Mouse (Mus musculus) embryonic stem cell, embryonic (primary cell): ENCODE measurements around the gene Syt14.

Source experiments
- CTCF ChIA-PET, 4 experiments: fragments of 300-600 bp in 2 of 4; fragments of 350-600 bp in 2 of 4; sonication (Branson Sonifier 250); formaldehyde crosslinking; loops; one replicate each; lab custom pipeline; 2022; ENCODE audit warnings: inconsistent platforms in 2 of 4; lab: Charles Lee
- POLR2A ChIA-PET, 4 experiments: fragments of 300-600 bp in 2 of 4; fragments of 350-600 bp in 2 of 4; sonication (Branson Sonifier 250); formaldehyde crosslinking; loops; one replicate each; lab custom pipeline; 2022; ENCODE audit warnings: antibody characterized with exemption in 4 of 4, inconsistent platforms in 1 of 4; lab: Charles Lee

The Syt14 gene

GRCm38 (mm10) chr1:193035371-193036238 is at the start of gene Syt14:
TSS of gene Syt14 (minus strand) at chr1:193035775.
- ChIA-PET CTCF (interaction anchor here in 2 of 4 experiments (0.5 to 1.2 kb wide), 3 partner anchors 94 to 846 kb away, joined by 3 read pairs; partner anchors contain the start of gene Diexf (in 1 of the 2)), POLR2A (interaction anchor here (0.5 to 1.8 kb wide), 19 partner anchors 10 to 1854 kb away, joined by 3 to 11 read pairs (median 4); partner anchors contain the start of genes Diexf (in 1 of the 4) and Lamb3 (in 1 of the 4))

DNA sequence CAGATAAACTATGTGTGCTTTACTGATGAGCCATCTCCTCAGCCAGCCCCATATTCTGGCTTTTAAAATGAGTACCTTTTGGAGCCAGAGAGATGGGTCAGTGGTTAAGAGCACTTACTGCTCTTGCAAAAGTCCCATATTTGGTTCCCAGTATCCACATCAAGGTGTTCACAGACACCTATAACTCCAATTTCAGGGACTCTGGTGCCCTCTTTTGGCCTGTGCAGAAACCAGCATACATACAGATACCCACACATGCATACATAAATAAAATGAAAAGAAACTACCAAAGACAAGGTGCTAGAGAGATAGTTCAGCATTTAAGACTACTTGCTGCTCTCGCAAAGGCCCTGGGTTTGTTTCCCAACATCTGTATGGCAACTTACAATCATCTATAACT is 48.4 kb upstream of the Syt14 start:
- ChIA-PET CTCF (no interaction called here), POLR2A (interaction anchor here in 1 of 4 experiments (1.3 kb wide), 1 partner anchor 29 kb away, joined by 3 read pairs; no protein-coding TSS in a partner anchor)

DNA sequence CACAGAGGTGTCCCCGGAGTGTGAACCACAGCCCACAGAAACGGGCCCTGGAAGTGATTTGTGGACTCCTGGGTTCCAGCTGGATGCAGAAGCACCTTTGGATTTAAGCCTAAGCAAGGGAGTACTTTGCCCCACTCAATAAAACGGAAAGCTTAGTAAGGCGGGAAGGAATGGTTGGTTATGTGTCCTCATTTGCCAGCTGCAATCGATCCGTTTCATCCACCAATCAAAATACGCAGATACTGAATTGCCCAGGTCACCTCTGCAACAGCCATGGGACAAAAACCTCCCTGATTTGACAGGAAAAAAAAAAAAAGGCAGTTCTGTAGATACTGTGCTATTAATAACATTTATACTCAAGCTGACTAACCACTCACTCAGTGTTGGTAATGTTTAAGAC is 47.5 kb upstream of the Syt14 start:
- POLR2A ChIA-PET: no interaction called here
- CTCF ChIA-PET: no interaction called here

DNA sequence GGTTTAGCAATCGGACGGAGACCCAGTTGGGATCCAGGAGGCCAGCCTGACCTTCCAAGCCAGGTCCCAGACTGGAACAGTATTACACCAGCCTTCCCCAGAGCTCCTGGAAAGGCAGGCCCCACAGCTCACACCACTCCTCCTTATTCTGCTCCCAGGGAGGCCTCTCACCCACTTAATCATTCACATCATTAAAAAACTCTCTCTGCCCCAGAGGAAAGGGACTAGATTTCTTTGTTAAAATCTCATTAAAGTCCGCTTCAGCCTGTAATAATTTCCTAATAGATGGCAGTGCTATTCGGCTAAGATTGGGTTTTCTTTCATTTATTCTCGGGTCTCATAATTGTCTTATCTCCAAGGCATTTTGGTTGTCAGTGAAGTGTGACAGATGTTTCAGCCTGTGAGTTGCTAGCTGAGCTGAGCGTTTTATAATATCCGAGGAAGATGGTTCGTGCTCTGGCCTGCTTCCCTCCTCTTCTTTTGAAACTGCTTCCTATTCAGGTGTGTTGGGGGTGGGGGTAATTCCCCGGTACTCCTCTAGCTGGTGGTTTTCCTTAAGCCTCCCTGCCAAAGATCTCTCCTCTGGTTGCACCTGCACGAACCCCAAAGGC is 46.8 kb upstream of the Syt14 start:
- POLR2A ChIA-PET: no interaction called here
- CTCF ChIA-PET: no interaction called here

- POLR2A ChIA-PET: no interaction called here
- CTCF ChIA-PET: no interaction called here
Measured at GRCm38 (mm10) chr1:193062618-193063017, 27.0 kb upstream of the Syt14 start.

- ChIA-PET CTCF (no interaction called here), POLR2A (no interaction called here)
Measured at GRCm38 (mm10) chr1:193060167-193060566, 24.6 kb upstream of the Syt14 start.

GRCm38 (mm10) chr1:193059596-193059995 is 24.0 kb upstream of the Syt14 start:
- POLR2A ChIA-PET: no interaction called here
- CTCF ChIA-PET: no interaction called here

- POLR2A ChIA-PET: no interaction called here
- CTCF ChIA-PET: no interaction called here
Measured at GRCm38 (mm10) chr1:193054401-193054800, 18.8 kb upstream of the Syt14 start.

GRCm38 (mm10) chr1:193053065-193053464 is 17.5 kb upstream of the Syt14 start:
- CTCF ChIA-PET: no interaction called here
- POLR2A ChIA-PET: interaction anchor here in 1 of 4 experiments (0.6 kb wide), 1 partner anchor 174 kb away, joined by 3 read pairs; no protein-coding TSS in a partner anchor

- ChIA-PET POLR2A (no interaction called here), CTCF (no interaction called here)
Measured at GRCm38 (mm10) chr1:193047616-193048015, 12.0 kb upstream of the Syt14 start.

DNA sequence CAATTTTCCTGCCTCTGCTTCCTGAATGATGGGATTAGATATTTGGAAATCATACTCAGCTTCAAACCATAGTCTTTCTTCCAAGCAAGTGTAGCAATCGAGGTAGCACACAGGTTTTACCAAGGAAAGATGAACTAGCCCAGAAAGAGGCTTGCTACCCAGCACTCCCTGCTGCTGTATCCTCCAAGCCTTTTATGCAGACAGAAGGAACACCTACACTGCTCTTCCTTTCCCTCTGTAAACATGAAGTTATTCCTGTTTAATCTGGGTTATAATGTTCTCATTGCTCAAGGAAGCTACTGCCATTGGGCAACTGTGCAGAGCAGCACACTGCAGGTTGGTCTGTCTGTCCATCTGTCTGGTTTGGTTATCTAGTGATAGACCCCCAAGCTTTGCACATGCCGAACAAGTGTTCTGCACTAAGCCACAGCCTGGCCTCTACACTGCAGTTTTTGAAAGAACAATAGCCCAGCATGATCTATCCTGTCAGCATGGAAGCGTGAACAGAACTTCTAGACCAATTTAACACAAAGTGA is 7.3 kb upstream of the Syt14 start:
- ChIA-PET CTCF (no interaction called here), POLR2A (no interaction called here)

DNA sequence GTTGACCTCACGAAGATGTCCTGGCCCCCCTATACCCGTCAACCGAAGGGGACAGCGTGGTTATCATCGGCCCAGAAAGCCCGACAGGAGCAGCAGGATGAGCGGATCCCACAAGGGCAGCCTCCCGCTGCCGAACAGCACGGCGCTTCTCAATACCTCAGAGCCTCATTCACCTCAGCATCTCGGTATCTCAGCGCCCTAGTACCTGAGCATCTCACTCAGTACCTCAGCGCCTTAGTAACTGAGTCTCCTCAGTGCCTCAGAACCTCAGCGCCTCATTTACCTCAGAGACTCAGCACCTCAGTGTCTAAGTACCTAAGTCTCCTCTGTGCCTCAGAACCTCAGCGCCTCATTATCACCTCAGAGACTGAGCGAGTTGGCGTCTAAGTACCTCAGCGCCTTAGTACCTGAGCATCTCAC is 614 bp downstream of the Syt14 start:
- ChIA-PET CTCF (interaction anchor here in 2 of 4 experiments (0.5 to 1.2 kb wide), 3 partner anchors 95 to 846 kb away, joined by 3 read pairs; partner anchors contain the start of gene Diexf (in 1 of the 2)), POLR2A (interaction anchor here (0.5 to 1.8 kb wide), 15 partner anchors 9 to 1853 kb away, joined by 3 to 11 read pairs (median 4); partner anchors contain the start of genes Diexf (in 1 of the 4) and Lamb3 (in 1 of the 4))

DNA sequence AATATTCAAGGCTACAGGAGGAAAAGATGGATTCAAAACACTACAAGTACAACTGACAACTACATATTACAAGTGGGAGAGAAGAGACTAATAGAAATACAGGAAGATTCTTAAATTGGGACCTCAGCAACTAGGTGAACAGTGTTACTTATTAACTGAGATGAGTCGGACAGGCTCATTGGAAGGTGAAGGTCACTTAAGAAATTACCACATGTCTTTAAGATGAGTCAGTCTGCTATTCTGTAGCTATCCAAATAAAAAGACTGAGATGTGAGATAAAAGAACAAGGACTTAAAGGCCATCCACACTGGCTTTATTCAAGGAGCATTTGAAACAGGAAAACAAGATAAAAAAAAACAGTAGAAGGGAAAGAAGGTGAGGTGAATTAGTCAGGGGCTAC is 11.3 kb downstream of the Syt14 start:
- CTCF ChIA-PET: no interaction called here
- POLR2A ChIA-PET: interaction anchor here in 3 of 4 experiments (0.7 to 2.3 kb wide), 3 partner anchors 10 to 275 kb away, joined by 3 to 6 read pairs (median 6); partner anchors contain the start of gene Syt14 (in 1 of the 3)

DNA sequence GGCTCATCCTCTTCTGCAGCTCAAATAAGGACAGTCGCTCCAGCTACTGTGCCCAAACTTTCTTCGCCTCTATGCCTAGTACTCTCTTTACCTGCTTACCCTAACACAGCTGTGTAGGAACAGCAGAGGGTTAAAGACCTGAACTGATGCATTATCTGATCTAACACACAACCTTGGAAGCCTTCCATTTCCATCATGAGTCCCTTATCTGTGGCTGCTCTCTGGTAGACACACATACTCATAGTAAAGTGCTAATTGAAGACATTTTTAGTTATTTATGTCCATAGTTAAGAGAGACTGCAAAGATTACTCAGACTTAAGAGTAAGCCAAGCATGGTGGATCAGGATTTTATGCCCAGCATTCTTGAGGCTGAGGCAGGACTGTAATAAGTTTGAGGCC is 23.2 kb downstream of the Syt14 start:
- POLR2A ChIA-PET: interaction anchor here in 1 of 4 experiments (0.6 kb wide), 1 partner anchor 14 kb away, joined by 5 read pairs; no protein-coding TSS in a partner anchor
- CTCF ChIA-PET: interaction anchor here in 1 of 4 experiments (0.6 kb wide), 1 partner anchor 223 kb away, joined by 3 read pairs; no protein-coding TSS in a partner anchor

- ChIA-PET CTCF (interaction anchor here in 1 of 4 experiments (0.6 kb wide), 1 partner anchor 222 kb away, joined by 3 read pairs; no protein-coding TSS in a partner anchor), POLR2A (no interaction called here)
Measured at GRCm38 (mm10) chr1:193011000-193011769, 24.4 kb downstream of the Syt14 start.

DNA sequence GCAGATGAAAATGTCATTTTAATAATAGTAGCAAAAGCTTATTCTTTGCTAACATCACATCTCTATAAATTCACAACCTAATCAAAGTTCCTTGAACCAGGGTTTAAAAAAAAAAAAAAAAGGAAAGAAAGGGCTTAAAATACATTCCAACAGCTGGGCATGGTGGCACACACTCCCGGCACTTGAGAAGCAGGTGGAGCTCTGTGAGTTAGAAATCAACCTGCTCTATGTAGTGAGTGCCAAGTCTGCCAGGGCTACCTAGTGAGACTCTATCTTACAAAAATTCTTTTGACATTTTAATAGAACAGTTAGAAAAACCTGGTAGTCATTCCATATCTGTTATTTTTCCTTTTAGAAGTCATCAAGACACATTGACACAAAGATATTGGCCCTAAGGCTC is 31.0 kb downstream of the Syt14 start:
- CTCF ChIA-PET: interaction anchor here in 1 of 4 experiments (0.6 kb wide), 1 partner anchor 1639 kb away, joined by 7 read pairs; no protein-coding TSS in a partner anchor
- POLR2A ChIA-PET: interaction anchor here in 1 of 4 experiments (0.6 kb wide), 1 partner anchor 126 kb away, joined by 3 read pairs; no protein-coding TSS in a partner anchor

GRCm38 (mm10) chr1:193003953-193004352 is 31.6 kb downstream of the Syt14 start:
- POLR2A ChIA-PET: no interaction called here
- CTCF ChIA-PET: interaction anchor here in 1 of 4 experiments (0.6 kb wide), 1 partner anchor 1639 kb away, joined by 7 read pairs; no protein-coding TSS in a partner anchor

- POLR2A ChIA-PET: no interaction called here
- CTCF ChIA-PET: no interaction called here
Measured at GRCm38 (mm10) chr1:193002307-193002706, 33.3 kb downstream of the Syt14 start.
